ENCODE assay signal across 8 mouse cellular contexts in genomic region chr1:134048759-134049158, GRCm38 (mm10). TPM values are rescaled to one million over a fixed set of nuclear protein-coding genes. Genes with fewer than 3 reads are reported as not detected.
DNase-seq lines count a peak whose midpoint lies in the region; ATAC-seq lines count a peak whose summit lies in the region.

No protein-coding gene starts in this region.

- intact Hi-C loops in heart, postnatal 14 days (cut with DNase I): loop anchor here (1.0 to 10.0 kb wide), 3 partner anchors 137 to 414 kb away; no protein-coding TSS in a partner anchor

- peak; percentile 68 for DNase-seq in cerebellum, adult 11 months
- DNase-seq in brain, adult 2 months (ENCODE audit: low read depth, low spot score): peak; percentile 91
- DNase-seq in heart, postnatal 14 days: peak; percentile 77 to 85
- DNase-seq in layer of hippocampus, postnatal 36 days: peak; percentile 59 to 74
- DNase-seq in lung, postnatal 14 days: peak; percentile 81
- DNase-seq in right cerebral cortex, adult 18-20 months: peak; percentile 80

- no peak for ATAC-seq in cerebellum, adult (ENCODE audit: insufficient number of reproducible peaks, low FRiP score, low TSS enrichment)
- ATAC-seq in erythroid progenitor cell, adult 5-6 weeks (replicated peaks; ENCODE audit: low FRiP score, poor library complexity, severe bottlenecking): peak; percentile 78

RNA-seq across cellular contexts. Expression of gene Fmod, which starts 11.7 kb away (rescaled TPM):
- not detected in 2 replicates for total RNA-seq in erythroid progenitor cell, adult 5-6 weeks (2015; ENCODE audit: low replicate concordance)
- not detected in 2 replicates for total RNA-seq in erythroid progenitor cell, adult 5-6 weeks (2017; ENCODE audit: low replicate concordance)
- 10 to 100 TPM; 13.5 to 17.4 TPM for total RNA-seq in heart, postnatal 14 days (2021)
- total RNA-seq in layer of hippocampus, postnatal 36 days (2021): 1 to 10 TPM; 4.0 to 7.8 TPM

RNA-seq across cellular contexts. Expression of gene Btg2, which starts 30.2 kb away (rescaled TPM):
- total RNA-seq in erythroid progenitor cell, adult 5-6 weeks (2015; ENCODE audit: low replicate concordance): 156 and 184 TPM in 2 replicates
- total RNA-seq in erythroid progenitor cell, adult 5-6 weeks (2017; ENCODE audit: low replicate concordance): 261 and 289 TPM in 2 replicates
- 10 to 100 TPM; 37.3 to 47.7 TPM for total RNA-seq in heart, postnatal 14 days (2021)
- total RNA-seq in layer of hippocampus, postnatal 36 days (2021): 10 to 100 TPM; 18.7 to 18.9 TPM

Comparison
In these comparisons a context has a peak if more than half of its experiments do, and no peak if none do; other contexts are left out.
1. RNA of gene Fmod, which starts 11.7 kb away (total RNA-seq): 13.5 to 17.4 TPM in heart, postnatal 14 days and 4.0 to 7.8 TPM in layer of hippocampus, postnatal 36 days; not detected in erythroid progenitor cell, adult 5-6 weeks; every median in the first group is over 4 times any median in the second.
2. Peak in every context shown above with its lines, with median percentiles within 50 percentile points of each other: DNase-seq.